Mouse (Mus musculus) myocyte (in vitro differentiated cells): ENCODE results near the gene Efna4.

Experiments
- MAX ChIP-seq: IDR thresholded peaks from one replicate; pipeline ENCODE4 v1.6.1; 2011; ENCODE audit warnings: low read depth, mild to moderate bottlenecking, control low read depth
- POLR2A ChIP-seq: IDR thresholded peaks from one replicate; pipeline ENCODE4 v1.6.1; 2011; ENCODE audit warnings: low read depth, mild to moderate bottlenecking, control low read depth, moderate library complexity; ENCODE audit not compliant: insufficient read length

DNA sequence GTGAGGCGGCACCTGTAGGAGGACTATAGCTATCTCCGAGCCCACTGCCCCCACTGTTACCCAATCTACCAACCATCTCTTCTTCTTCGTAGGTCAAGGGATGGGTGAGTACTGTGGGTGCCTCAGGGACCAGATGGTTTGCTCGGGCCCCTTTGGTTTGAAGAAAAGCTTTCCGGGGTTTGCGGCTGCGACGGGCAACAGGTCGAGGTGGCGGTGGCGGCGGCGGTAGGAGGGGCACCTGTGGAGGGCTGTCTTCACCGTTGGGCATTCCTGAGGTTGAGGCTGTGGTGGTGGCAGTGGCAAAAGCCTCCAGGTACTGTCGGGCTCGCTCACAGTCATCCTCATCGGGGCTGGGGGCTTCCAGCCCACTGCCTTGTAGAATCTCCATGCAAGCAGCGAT, 42.9 kb upstream of the Efna4 start:
- TF ChIP-seq MAX = no peak
- no peak for TF ChIP-seq POLR2A
